Mouse (Mus musculus): ENCODE results near the gene Itgb6. TPM values are rescaled to one million over a fixed set of nuclear protein-coding genes. Genes with fewer than 3 reads are reported as not detected.

Itgb6 gene
- 7.7 and 8.4 TPM in 2 replicates for polyA plus RNA-seq (2012; rRNA removed)

GRCm38 (mm10) chr2:60722514-60722913, at the start of gene Itgb6:
Gene Itgb6, minus strand, starts transcription at chr2:60722643.

GRCm38 (mm10) chr2:60552902-60553682, 169.4 kb downstream of the Itgb6 start, which contains the start of gene Pla2r1:
Gene Pla2r1, minus strand, starts transcription at chr2:60553308.

Other genes with a start within 250 kb of the Itgb6 start
- gene Pla2r1, start 169.3 kb downstream of the Itgb6 start, polyA plus RNA-seq (2012; rRNA removed) = 0.75 and 0.81 TPM in 2 replicates
- gene Rbms1, start 240.5 kb upstream of the Itgb6 start, polyA plus RNA-seq (2012; rRNA removed) = 54.4 and 62.4 TPM in 2 replicates